Mouse (Mus musculus) forebrain, embryonic 16.5 days (tissue): ENCODE results near the gene Olfml3. TPM values are rescaled to one million over a fixed set of nuclear protein-coding genes. Genes with fewer than 3 reads are reported as not detected.

Source experiments
- ATAC-seq: fragments of 200-750 bp; cut with Nextera tagmentation; 2 replicates; pipeline ENCODE4 v1.8.0; 2017; ENCODE audit warnings: mild to moderate bottlenecking, moderate library complexity
- H3K27ac ChIP-seq: fragments of 300-500 bp; sonication (generic); 2 replicates; pipeline ENCODE4 v1.5.1; 2014; ENCODE audit warnings: low read length, control low read depth
- H3K27me3 ChIP-seq: fragments of 300-500 bp; sonication (generic); replicated peaks from 2 replicates; pipeline ENCODE4 v1.6.1; 2014; ENCODE audit warnings: low read length; ENCODE audit not compliant: control insufficient read depth, insufficient read depth
- H3K36me3 ChIP-seq: fragments of 300-500 bp; sonication (generic); 2 replicates; pipeline ENCODE4 v1.6.1; 2014; ENCODE audit not compliant: control insufficient read depth, insufficient read depth
- H3K4me1 ChIP-seq: fragments of 300-500 bp; sonication (generic); replicated peaks from 2 replicates; pipeline ENCODE4 v1.6.1; 2014; ENCODE audit warnings: low read length; ENCODE audit not compliant: control insufficient read depth, insufficient read depth
- H3K4me2 ChIP-seq: fragments of 300-500 bp; sonication (generic); 2 replicates; pipeline ENCODE4 v1.6.1; 2014; ENCODE audit warnings: mild to moderate bottlenecking, low read length, control low read depth
- H3K4me3 ChIP-seq: fragments of 300-500 bp; sonication (generic); replicated peaks from 2 replicates; pipeline ENCODE4 v1.5.1; 2014; ENCODE audit warnings: mild to moderate bottlenecking, low read length, control low read depth
- H3K9ac ChIP-seq: fragments of 300-500 bp; sonication (generic); replicated peaks from 2 replicates; pipeline ENCODE4 v1.6.1; 2014; ENCODE audit warnings: low read depth, low read length, control low read depth
- H3K9me3 ChIP-seq: fragments of 300-500 bp; sonication (generic); 2 replicates; pipeline ENCODE4 v1.6.1; 2016; ENCODE audit warnings: low read length; ENCODE audit not compliant: control insufficient read depth
- WGBS: fragments of 180-500 bp; shearing (Covaris S2); extraction: QIAGEN DNeasy Blood & Tissue Kit; methylation state at CpG from one replicate; pipeline ENCODE4 v1.1.7; 2014; 5-methylcytosine and 5-hydroxymethylcytosine counted together
- polyA plus RNA-seq: library from polyadenylated mRNA; unstranded; fragments of >200 nt; fragmentation: Nextera tagmentation; extraction: Ambion mirVana; gene quantifications from 2 replicates; pipeline ENCODE4 v1.2.1, GENCODE M21; 2015

Gene Olfml3
- 5.1 and 6.8 TPM in 2 replicates for polyA plus RNA-seq

- WGBS, result under 1% methylated on average over 18 of the region's 18 CpGs
- Histone ChIP-seq H3K9me3 (no peaks in the 10 kb centered on the region), H3K4me2 (peak within 1 kb of the TSS; percentile 52), H3K9ac (peak within 1 kb of the TSS; percentile 37), H3K4me1 (peaks cover 51% of the 10 kb centered on the region), H3K36me3 (0 out of 2 replicates have a peak, but pooled peaks cover 2% of the 10 kb centered on the region), H3K4me3 (peak within 1 kb of the TSS; percentile 22), H3K27ac (peak within 1 kb of the TSS; percentile 86), H3K27me3 (no peaks in the 10 kb centered on the region)
- ATAC-seq, result peak; percentile 43
These were observed at the start of gene Olfml3 for GRCm38 (mm10) chr3:103737778-103738571. TSS of gene Olfml3 (minus strand) at chr3:103738001.

DNA sequence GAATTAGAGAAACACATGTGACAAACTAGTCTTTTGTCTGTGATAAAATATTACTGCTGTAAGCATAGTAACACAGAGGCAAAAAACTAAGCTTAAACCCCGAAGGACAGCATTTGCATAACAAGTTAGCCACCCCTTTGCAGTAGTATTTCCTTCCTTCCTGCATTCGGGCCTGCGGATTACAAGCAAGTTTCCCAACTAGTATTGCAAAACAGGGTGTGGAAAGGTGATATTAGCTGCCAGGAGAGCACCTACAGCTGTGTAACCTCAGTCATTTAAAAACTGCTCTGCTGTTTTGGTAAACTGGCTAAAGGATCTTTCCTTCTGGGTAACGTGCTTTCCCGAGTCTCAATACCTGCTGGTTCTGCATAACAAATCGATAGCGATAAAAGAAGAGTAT, 49.4 kb upstream of the Olfml3 start:
- Histone ChIP-seq H3K4me3 (no peak overlapping the region), H3K9me3 (no peaks in the 10 kb centered on the region), H3K36me3 (no peaks in the 10 kb centered on the region), H3K4me1 (peaks cover 23% of the 10 kb centered on the region), H3K27ac (no peak overlapping the region), H3K4me2 (no peak overlapping the region), H3K27me3 (no peaks in the 10 kb centered on the region), H3K9ac (no peak overlapping the region)
- ATAC-seq, result no peak
- 67% methylated on average over 7 of the region's 7 CpGs for WGBS

DNA sequence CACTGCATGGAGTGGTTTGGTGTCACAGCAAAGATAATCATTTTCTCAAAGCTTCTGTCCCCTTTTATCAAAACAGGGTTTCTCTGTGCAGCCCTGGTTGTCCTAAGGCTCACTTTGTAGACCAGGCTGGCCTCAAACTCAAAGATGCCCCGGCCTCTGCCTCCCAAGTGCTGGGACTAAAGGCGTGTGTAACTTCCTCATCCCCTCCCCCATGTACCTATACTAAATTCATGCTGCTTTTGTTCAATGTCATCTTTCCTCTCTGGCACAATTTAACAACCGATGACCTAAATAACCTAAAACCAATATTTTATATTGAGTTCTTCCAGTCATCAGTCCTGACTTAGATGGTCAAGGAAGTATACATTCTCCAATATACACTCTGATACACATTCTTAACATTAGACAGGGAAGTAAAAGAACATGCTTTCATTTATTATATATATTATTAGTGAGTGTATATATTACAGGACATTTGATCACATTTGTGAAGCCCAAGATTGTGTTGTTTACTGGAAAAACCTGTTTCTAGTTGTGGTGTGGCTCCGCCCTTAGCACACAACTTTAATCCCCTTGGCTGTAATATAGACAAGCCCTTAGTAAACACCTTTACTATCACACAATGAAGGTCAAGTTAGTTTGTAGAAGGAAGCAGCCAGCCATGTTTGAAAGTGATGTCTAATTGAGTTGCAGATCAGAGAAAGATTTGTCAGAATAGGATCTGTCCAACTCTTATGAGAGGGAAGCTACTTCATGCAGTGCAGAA, 45.2 kb upstream of the Olfml3 start:
- WGBS, result 87% methylated on average over 4 of the region's 4 CpGs
- Histone ChIP-seq H3K27me3 (no peaks in the 10 kb centered on the region), H3K27ac (no peak overlapping the region), H3K9ac (no peak overlapping the region), H3K4me3 (no peak overlapping the region), H3K9me3 (no peaks in the 10 kb centered on the region), H3K4me2 (no peak overlapping the region), H3K4me1 (peaks cover 3% of the 10 kb centered on the region), H3K36me3 (no peaks in the 10 kb centered on the region)
- no peak for ATAC-seq

GRCm38 (mm10) chr3:103780777-103781176, 43.0 kb upstream of the Olfml3 start:
- 73% methylated on average over 5 of the region's 5 CpGs for WGBS
- Histone ChIP-seq H3K27ac (no peak overlapping the region), H3K9me3 (no peaks in the 10 kb centered on the region), H3K36me3 (peaks cover 7% of the 10 kb centered on the region; the same call in 1 of the 2 replicates), H3K4me3 (no peak overlapping the region), H3K9ac (no peak overlapping the region), H3K4me1 (peaks cover 3% of the 10 kb centered on the region), H3K4me2 (no peak overlapping the region), H3K27me3 (no peaks in the 10 kb centered on the region)
- ATAC-seq, result no peak

DNA sequence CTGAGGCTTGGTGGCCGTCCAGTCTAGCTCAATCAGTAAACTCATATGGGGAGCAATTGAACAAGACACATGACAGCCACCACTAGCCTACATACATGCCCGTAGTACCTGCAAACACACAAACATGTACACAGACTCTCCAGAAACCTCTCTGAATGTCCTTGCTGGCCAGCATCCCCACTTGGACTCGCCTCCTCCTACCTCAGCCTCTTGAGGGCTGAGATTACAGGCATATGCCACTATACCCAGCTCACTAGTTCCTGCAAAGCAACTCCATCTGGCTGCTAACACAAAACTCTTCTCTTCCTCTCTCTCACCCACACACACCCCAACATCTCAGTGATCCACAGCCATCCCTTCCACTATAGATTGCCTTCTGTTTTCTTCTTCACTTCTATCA, 42.5 kb upstream of the Olfml3 start:
- Histone ChIP-seq H3K27ac (no peak overlapping the region), H3K4me1 (peaks cover 3% of the 10 kb centered on the region), H3K4me2 (no peak overlapping the region), H3K9me3 (no peaks in the 10 kb centered on the region), H3K27me3 (no peaks in the 10 kb centered on the region), H3K4me3 (no peak overlapping the region), H3K36me3 (peaks cover 7% of the 10 kb centered on the region; the same call in 1 of the 2 replicates), H3K9ac (no peak overlapping the region)
- no peak for ATAC-seq
- WGBS, result 82% methylated on average over 3 of the region's 3 CpGs

DNA sequence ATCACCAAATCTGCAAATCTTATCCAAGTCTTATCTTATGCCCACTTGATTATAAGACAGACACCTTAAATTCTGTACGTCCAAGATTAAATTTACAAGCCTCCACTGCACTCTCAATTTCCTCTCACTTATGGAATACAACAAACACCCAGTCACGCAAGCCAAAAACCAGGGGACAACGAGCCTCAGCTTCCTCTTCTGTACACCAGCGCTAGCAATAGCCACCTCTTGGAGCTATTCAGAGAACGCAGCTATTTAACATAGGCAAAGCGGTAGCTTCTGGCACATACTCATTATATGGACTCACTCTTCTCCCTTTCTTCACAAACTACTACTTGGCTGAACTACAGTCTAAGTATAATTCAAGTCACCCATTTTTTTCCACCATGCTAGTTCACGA, 41.4 kb upstream of the Olfml3 start:
- no peak overlapping the region for H3K4me2 ChIP-seq
- no peaks in the 10 kb centered on the region for H3K9me3 ChIP-seq
- H3K4me3 ChIP-seq, result no peak overlapping the region
- 60% methylated on average over 7 of the region's 7 CpGs for WGBS
- no peak overlapping the region for H3K27ac ChIP-seq
- no peaks in the 10 kb centered on the region for H3K27me3 ChIP-seq
- peaks cover 7% of the 10 kb centered on the region; the same call in 1 of the 2 replicates for H3K36me3 ChIP-seq
- no peak for ATAC-seq
- H3K9ac ChIP-seq, result no peak overlapping the region
- H3K4me1 ChIP-seq, result peaks cover 3% of the 10 kb centered on the region

DNA sequence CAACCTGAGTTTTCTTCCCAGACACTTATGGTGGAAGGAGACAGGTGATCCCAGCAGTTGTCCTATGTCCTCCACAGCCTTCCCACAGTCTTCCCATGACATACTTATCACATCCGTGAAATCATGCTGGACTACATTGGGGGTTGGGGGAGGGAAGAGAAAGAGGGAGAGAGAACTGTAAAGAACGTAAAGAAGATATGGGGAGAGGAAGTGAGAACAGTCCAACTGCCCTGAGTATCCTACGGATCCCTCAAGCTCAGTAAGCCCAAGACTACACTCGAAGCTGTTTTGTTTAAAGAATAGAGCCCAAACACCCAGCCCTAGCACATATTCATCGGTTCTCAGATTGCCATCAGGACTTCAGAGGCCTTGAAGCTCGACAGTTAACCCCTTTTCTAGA, 40.9 kb upstream of the Olfml3 start:
- Histone ChIP-seq H3K36me3 (peaks cover 7% of the 10 kb centered on the region; the same call in 1 of the 2 replicates), H3K4me2 (no peak overlapping the region), H3K9me3 (no peaks in the 10 kb centered on the region), H3K27ac (no peak overlapping the region), H3K4me1 (peaks cover 3% of the 10 kb centered on the region), H3K4me3 (no peak overlapping the region), H3K27me3 (no peaks in the 10 kb centered on the region), H3K9ac (no peak overlapping the region)
- WGBS, result 90% methylated on average over 6 of the region's 6 CpGs
- no peak for ATAC-seq

GRCm38 (mm10) chr3:103777940-103778339, 40.1 kb upstream of the Olfml3 start:
- no peak overlapping the region for H3K27ac ChIP-seq
- no peak for ATAC-seq
- whole genome bisulfite sequencing, result 79% methylated on average over 11 of the region's 11 CpGs
- peaks cover 7% of the 10 kb centered on the region; the same call in 1 of the 2 replicates for H3K36me3 ChIP-seq
- H3K4me1 ChIP-seq, result peaks cover 5% of the 10 kb centered on the region
- no peak overlapping the region for H3K4me2 ChIP-seq
- H3K4me3 ChIP-seq, result no peak overlapping the region
- H3K9me3 ChIP-seq, result no peaks in the 10 kb centered on the region
- no peaks in the 10 kb centered on the region for H3K27me3 ChIP-seq
- no peak overlapping the region for H3K9ac ChIP-seq

DNA sequence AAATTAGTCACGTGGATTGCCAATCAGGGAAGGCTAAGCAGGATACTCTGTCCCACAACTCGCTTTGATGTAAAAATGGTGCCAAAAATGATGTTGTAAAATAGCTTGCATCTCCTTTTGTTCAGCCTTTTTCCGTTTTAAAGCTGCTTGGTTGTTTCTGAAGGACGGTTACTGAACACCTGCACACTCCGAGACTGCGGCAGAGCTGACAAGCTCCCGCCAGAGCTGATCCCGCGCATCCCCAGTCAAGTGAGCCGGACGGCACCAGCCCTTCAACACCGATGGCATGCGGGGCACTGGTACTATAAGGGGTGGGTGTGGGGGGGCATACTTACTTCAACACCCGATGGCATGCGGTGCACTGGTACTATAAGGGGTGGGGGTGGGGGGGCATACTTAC, 36.2 kb upstream of the Olfml3 start:
- no peak for ATAC-seq
- H3K27ac ChIP-seq, result no peak overlapping the region
- H3K9ac ChIP-seq, result no peak overlapping the region
- peaks cover 7% of the 10 kb centered on the region; the same call in 1 of the 2 replicates for H3K36me3 ChIP-seq
- no peaks in the 10 kb centered on the region for H3K9me3 ChIP-seq
- WGBS, result 73% methylated on average over 15 of the region's 15 CpGs
- H3K4me3 ChIP-seq, result no peak overlapping the region
- peaks cover 7% of the 10 kb centered on the region; the same call in 1 of the 2 replicates for H3K4me1 ChIP-seq
- no peaks in the 10 kb centered on the region for H3K27me3 ChIP-seq
- H3K4me2 ChIP-seq, result no peak overlapping the region
